Comparison of ENCODE assay signal across 15 mouse cellular contexts in genomic region chr9:38954124-38954416, GRCm38 (mm10). TPM values are rescaled to one million over a fixed set of nuclear protein-coding genes. Genes with fewer than 3 reads are reported as not detected.
DNase-seq lines count a peak whose midpoint lies in the region; ATAC-seq and TF ChIP-seq lines count a peak whose summit lies in the region.
"Had no signal": no experiment of that assay in that cellular context is flagged by ENCODE, and none has a peak within 500 bp of the region (broad histone marks: within the 10 kb centered on the region; RNA-seq: fewer than 3 reads in every experiment).

No protein-coding gene starts in this region.

- no peaks in the 10 kb centered on the region for H3K27me3 ChIP-seq in midbrain, embryonic 14.5 days (ENCODE audit: control insufficient read depth, insufficient read depth, low read length)
- no peaks in the 10 kb centered on the region for H3K27me3 ChIP-seq in midbrain, embryonic 13.5 days
- H3K27me3 ChIP-seq: embryonic facial prominence, embryonic 12.5 days; Patski had no signal

- DNase-seq in heart, adult 8-10 months (ENCODE audit: low spot score), result peak; percentile 9
- no peak for DNase-seq in heart, postnatal 25 days (ENCODE audit: low spot score)
- DNase-seq in midbrain, embryonic 14.5 days, result peak; percentile 8
- DNase-seq in brain, embryonic 14.5 days (ENCODE audit: low read depth), result peak; percentile 23
- no peak for DNase-seq in right cerebral cortex, postnatal 14 days
- DNase-seq: heart, postnatal 14 days; kidney, postnatal 4 days; liver; lung, postnatal 36 days had no signal

- no peak for ATAC-seq in midbrain, embryonic 14.5 days (ENCODE audit: low FRiP score, low TSS enrichment)
- ATAC-seq in midbrain, embryonic 13.5 days, result no peak
- ATAC-seq in CD4-positive, CD25-positive, alpha-beta regulatory T cell, adult 4 months, result no peak
- no peak for ATAC-seq in megakaryocyte-erythroid progenitor cell, adult 5-6 weeks (replicated peaks; ENCODE audit: low FRiP score, low TSS enrichment, poor library complexity, severe bottlenecking)
- ATAC-seq: Patski had no signal

- no peak for TF ChIP-seq POLR2A in brain, embryonic 14.5 days (IDR thresholded peaks at IDR 0.05; ENCODE audit: borderline replicate concordance, extremely low read depth, insufficient read depth, insufficient read length, poor library complexity, severe bottlenecking)

- no peak for TF ChIP-seq CTCF in brain, embryonic 14.5 days (IDR thresholded peaks at IDR 0.05; ENCODE audit: borderline replicate concordance, extremely low read depth, insufficient read depth, insufficient read length)

- no peak overlapping the region for H3K9ac ChIP-seq in midbrain, embryonic 14.5 days (replicated peaks; ENCODE audit: low read length)
- H3K9ac ChIP-seq in midbrain, embryonic 13.5 days (replicated peaks), result no peak overlapping the region
- H3K9ac ChIP-seq: embryonic facial prominence, embryonic 12.5 days had no signal

- no peaks in the 10 kb centered on the region for H3K4me1 ChIP-seq in midbrain, embryonic 14.5 days (ENCODE audit: control insufficient read depth, insufficient read depth, low read length)
- no peaks in the 10 kb centered on the region for H3K4me1 ChIP-seq in midbrain, embryonic 13.5 days (replicated peaks)
- H3K4me1 ChIP-seq: embryonic facial prominence, embryonic 12.5 days had no signal

- 92% methylated on average over 4 of the region's 4 CpGs for WGBS in midbrain, embryonic 14.5 days
- WGBS in midbrain, embryonic 13.5 days, result 86% methylated on average over 4 of the region's 4 CpGs

- no peak overlapping the region for H3K4me3 ChIP-seq in midbrain, embryonic 14.5 days (replicated peaks; ENCODE audit: low read depth, low read length)
- H3K4me3 ChIP-seq in midbrain, embryonic 13.5 days (replicated peaks), result no peak overlapping the region
- H3K4me3 ChIP-seq: embryonic facial prominence, embryonic 12.5 days had no signal

- H3K9me3 ChIP-seq in midbrain, embryonic 14.5 days (ENCODE audit: control insufficient read depth, low read length), result no peaks in the 10 kb centered on the region
- no peaks in the 10 kb centered on the region for H3K9me3 ChIP-seq in midbrain, embryonic 13.5 days
- H3K9me3 ChIP-seq: embryonic facial prominence, embryonic 12.5 days had no signal

- intact Hi-C loops in heart, postnatal 25 days (cut with DNase I), result no loop called here

- no peaks in the 10 kb centered on the region for H3K36me3 ChIP-seq in midbrain, embryonic 14.5 days (ENCODE audit: control insufficient read depth, insufficient read depth, low read length)
- no peaks in the 10 kb centered on the region for H3K36me3 ChIP-seq in midbrain, embryonic 13.5 days
- H3K36me3 ChIP-seq: embryonic facial prominence, embryonic 12.5 days had no signal

- no peak overlapping the region for H3K27ac ChIP-seq in midbrain, embryonic 14.5 days (replicated peaks; ENCODE audit: low read depth, low read length)
- no peak overlapping the region for H3K27ac ChIP-seq in midbrain, embryonic 13.5 days
- H3K27ac ChIP-seq: embryonic facial prominence, embryonic 12.5 days had no signal

- H3K4me2 ChIP-seq in midbrain, embryonic 14.5 days (ENCODE audit: low read length), result no peak overlapping the region
- H3K4me2 ChIP-seq in midbrain, embryonic 13.5 days (replicated peaks), result no peak overlapping the region
- H3K4me2 ChIP-seq: embryonic facial prominence, embryonic 12.5 days had no signal

RNA-seq across cellular contexts. Expression of gene Olfr933, which starts 18.0 kb away (rescaled TPM):
- not detected for total RNA-seq in heart, adult 8-10 months (2022)
- not detected for total RNA-seq in heart, postnatal 25 days (2021)
- polyA plus RNA-seq in midbrain, embryonic 14.5 days (2014; fragmentation: Nextera tagmentation; extraction: Ambion mirVana), result not detected in 2 replicates
- not detected in 2 replicates for polyA plus RNA-seq in midbrain, embryonic 13.5 days (2015; fragmentation: Nextera tagmentation; extraction: Ambion mirVana)
- polyA plus RNA-seq in brain, embryonic 14.5 days (2012; rRNA removed), result not detected in 2 replicates
- not detected for polyA plus RNA-seq in CD4-positive, CD25-positive, alpha-beta regulatory T cell, adult 4 months (2017; shearing (Covaris generic))
- total RNA-seq in megakaryocyte-erythroid progenitor cell, adult 5-6 weeks (2014; fragmentation: Nextera tagmentation), result not detected in 2 replicates
- total RNA-seq in megakaryocyte-erythroid progenitor cell, adult 5-6 weeks (2017), result not detected in 2 replicates
- total RNA-seq: heart, postnatal 14 days had no signal
- polyA plus RNA-seq: embryonic facial prominence, embryonic 12.5 days; Patski; testis, adult 2 months had no signal

RNA-seq across cellular contexts. Expression of gene Olfr930, which starts 24.5 kb away (rescaled TPM):
- not detected for total RNA-seq in heart, adult 8-10 months (2022)
- total RNA-seq in heart, postnatal 25 days (2021), result not detected
- not detected in 2 replicates for polyA plus RNA-seq in midbrain, embryonic 14.5 days (2014; fragmentation: Nextera tagmentation; extraction: Ambion mirVana)
- polyA plus RNA-seq in midbrain, embryonic 13.5 days (2015; fragmentation: Nextera tagmentation; extraction: Ambion mirVana), result not detected in 2 replicates
- polyA plus RNA-seq in brain, embryonic 14.5 days (2012; rRNA removed), result not detected in 2 replicates
- polyA plus RNA-seq in CD4-positive, CD25-positive, alpha-beta regulatory T cell, adult 4 months (2017; shearing (Covaris generic)), result not detected
- total RNA-seq in megakaryocyte-erythroid progenitor cell, adult 5-6 weeks (2014; fragmentation: Nextera tagmentation), result not detected in 2 replicates
- total RNA-seq in megakaryocyte-erythroid progenitor cell, adult 5-6 weeks (2017), result not detected in 2 replicates
- total RNA-seq: heart, postnatal 14 days had no signal
- polyA plus RNA-seq: embryonic facial prominence, embryonic 12.5 days; Patski had no signal

RNA-seq across cellular contexts. Expression of gene Olfr934, which starts 34.0 kb away (rescaled TPM):
- not detected for total RNA-seq in heart, adult 8-10 months (2022)
- total RNA-seq in heart, postnatal 25 days (2021), result not detected
- polyA plus RNA-seq in midbrain, embryonic 14.5 days (2014; fragmentation: Nextera tagmentation; extraction: Ambion mirVana), result not detected in 2 replicates
- polyA plus RNA-seq in midbrain, embryonic 13.5 days (2015; fragmentation: Nextera tagmentation; extraction: Ambion mirVana), result not detected in 2 replicates
- polyA plus RNA-seq in brain, embryonic 14.5 days (2012; rRNA removed), result not detected in 2 replicates
- not detected for polyA plus RNA-seq in CD4-positive, CD25-positive, alpha-beta regulatory T cell, adult 4 months (2017; shearing (Covaris generic))
- total RNA-seq in megakaryocyte-erythroid progenitor cell, adult 5-6 weeks (2014; fragmentation: Nextera tagmentation), result not detected in 2 replicates
- not detected in 2 replicates for total RNA-seq in megakaryocyte-erythroid progenitor cell, adult 5-6 weeks (2017)
- total RNA-seq: heart, postnatal 14 days had no signal
- polyA plus RNA-seq: embryonic facial prominence, embryonic 12.5 days; Patski; testis, adult 2 months had no signal

RNA-seq across cellular contexts. Expression of gene Olfr935, which starts 45.4 kb away (rescaled TPM):
- total RNA-seq in heart, adult 8-10 months (2022), result not detected
- total RNA-seq in heart, postnatal 25 days (2021), result not detected
- polyA plus RNA-seq in midbrain, embryonic 14.5 days (2014; fragmentation: Nextera tagmentation; extraction: Ambion mirVana), result not detected in 2 replicates
- not detected in 2 replicates for polyA plus RNA-seq in midbrain, embryonic 13.5 days (2015; fragmentation: Nextera tagmentation; extraction: Ambion mirVana)
- not detected in 2 replicates for polyA plus RNA-seq in brain, embryonic 14.5 days (2012; rRNA removed)
- not detected for polyA plus RNA-seq in CD4-positive, CD25-positive, alpha-beta regulatory T cell, adult 4 months (2017; shearing (Covaris generic))
- not detected in 2 replicates for total RNA-seq in megakaryocyte-erythroid progenitor cell, adult 5-6 weeks (2014; fragmentation: Nextera tagmentation)
- not detected in 2 replicates for total RNA-seq in megakaryocyte-erythroid progenitor cell, adult 5-6 weeks (2017)
- total RNA-seq: heart, postnatal 14 days had no signal
- polyA plus RNA-seq: embryonic facial prominence, embryonic 12.5 days; Patski; testis, adult 2 months had no signal

Comparison
In these comparisons a context has a peak if more than half of its experiments do, and no peak if none do; other contexts are left out.
1. DNase-seq: peak in heart, adult 8-10 months (single experiment), midbrain, embryonic 14.5 days (single experiment) and brain, embryonic 14.5 days (single experiment); none in heart, postnatal 25 days (single experiment) and right cerebral cortex, postnatal 14 days (single experiment).